Mouse (Mus musculus) hindbrain, embryonic 15.5 days (tissue): ENCODE results near the gene Myl7. TPM values are rescaled to one million over a fixed set of nuclear protein-coding genes. Genes with fewer than 3 reads are reported as not detected.

ENCODE experiments used
- ATAC-seq: fragments of 200-750 bp; cut with Nextera tagmentation; 2 replicates; pipeline ENCODE4 v1.8.0; 2017; ENCODE audit warnings: low read depth, moderate number of reproducible peaks, moderate TSS enrichment; ENCODE audit not compliant: low FRiP score
- H3K27ac ChIP-seq: fragments of 300-500 bp; sonication (generic); replicated peaks from 2 replicates; pipeline ENCODE4 v1.5.1; 2015; ENCODE audit warnings: mild to moderate bottlenecking, inconsistent platforms
- H3K27me3 ChIP-seq: fragments of 300-500 bp; sonication (generic); 2 replicates; pipeline ENCODE4 v1.6.1; 2015; ENCODE audit warnings: control low read depth, inconsistent platforms
- H3K36me3 ChIP-seq: fragments of 300-500 bp; sonication (generic); 2 replicates; pipeline ENCODE4 v1.6.1; 2015; ENCODE audit warnings: control low read depth, inconsistent platforms
- H3K4me1 ChIP-seq: fragments of 300-500 bp; sonication (generic); replicated peaks from 2 replicates; pipeline ENCODE4 v1.6.1; 2015; ENCODE audit warnings: control low read depth, inconsistent platforms
- H3K4me2 ChIP-seq: fragments of 300-500 bp; sonication (generic); 2 replicates; pipeline ENCODE4 v1.6.1; 2015; ENCODE audit warnings: moderate library complexity, mild to moderate bottlenecking, inconsistent platforms
- H3K4me3 ChIP-seq: fragments of 300-500 bp; sonication (generic); 2 replicates; pipeline ENCODE4 v1.5.1; 2015; ENCODE audit warnings: mild to moderate bottlenecking, inconsistent platforms
- H3K9ac ChIP-seq: fragments of 300-500 bp; sonication (generic); 2 replicates; pipeline ENCODE4 v1.6.1; 2015; ENCODE audit warnings: inconsistent platforms
- H3K9me3 ChIP-seq: fragments of 300-500 bp; sonication (generic); 2 replicates; pipeline ENCODE4 v1.6.1; 2016; ENCODE audit warnings: control low read depth, inconsistent platforms
- WGBS: fragments of 180-500 bp; shearing (Covaris S2); methylation state at CpG from one replicate; pipeline ENCODE4 v1.1.7; 2015; 5-methylcytosine and 5-hydroxymethylcytosine counted together
- polyA plus RNA-seq: library from polyadenylated mRNA; unstranded; fragments of >200 nt; fragmentation: Nextera tagmentation; extraction: Ambion mirVana; gene quantifications from 2 replicates; pipeline ENCODE4 v1.2.1, GENCODE M21; 2015

The Myl7 gene
- polyA plus RNA-seq, 1 experiment from 2014 or later = 0.36 TPM

- Histone ChIP-seq H3K36me3 (no peaks in the 10 kb centered on the region), H3K9ac (no peak overlapping the region), H3K4me3 (no peak overlapping the region), H3K9me3 (no peaks in the 10 kb centered on the region), H3K27me3 (peaks cover 29% of the 10 kb centered on the region), H3K27ac (no peak overlapping the region), H3K4me2 (no peak overlapping the region), H3K4me1 (peaks cover 15% of the 10 kb centered on the region)
- no peak for ATAC-seq
- 52% methylated on average over 6 of the region's 6 CpGs for WGBS
Observed at GRCm38 (mm10) chr11:5860639-5861038, 37.9 kb downstream of the Myl7 start.

GRCm38 (mm10) chr11:5859883-5860550 lies 38.6 kb downstream of the Myl7 start:
- H3K36me3 ChIP-seq = no peaks in the 10 kb centered on the region
- no peak overlapping the region for H3K4me3 ChIP-seq
- no peak overlapping the region for H3K4me2 ChIP-seq
- H3K9me3 ChIP-seq = no peaks in the 10 kb centered on the region
- no peak overlapping the region for H3K27ac ChIP-seq
- no peak for ATAC-seq
- H3K9ac ChIP-seq = no peak overlapping the region
- 88% methylated on average over 13 of the region's 13 CpGs for WGBS
- peaks cover 15% of the 10 kb centered on the region for H3K4me1 ChIP-seq
- peaks cover 29% of the 10 kb centered on the region for H3K27me3 ChIP-seq

GRCm38 (mm10) chr11:5858723-5859122 lies 39.9 kb downstream of the Myl7 start:
- no peak for ATAC-seq
- H3K4me2 ChIP-seq = no peak overlapping the region
- H3K27ac ChIP-seq = no peak overlapping the region
- H3K9me3 ChIP-seq = no peaks in the 10 kb centered on the region
- peaks cover 15% of the 10 kb centered on the region for H3K4me1 ChIP-seq
- no peak overlapping the region for H3K4me3 ChIP-seq
- peaks cover 29% of the 10 kb centered on the region for H3K27me3 ChIP-seq
- H3K9ac ChIP-seq = no peak overlapping the region
- H3K36me3 ChIP-seq = no peaks in the 10 kb centered on the region
- WGBS = 72% methylated on average over 1 of the region's 1 CpGs

- Histone ChIP-seq H3K4me2 (no peak overlapping the region), H3K9ac (no peak overlapping the region), H3K9me3 (no peaks in the 10 kb centered on the region), H3K27ac (no peak overlapping the region), H3K27me3 (peaks cover 11% of the 10 kb centered on the region), H3K4me1 (peaks cover 8% of the 10 kb centered on the region), H3K4me3 (no peak overlapping the region), H3K36me3 (no peaks in the 10 kb centered on the region)
- WGBS = 76% methylated on average over 8 of the region's 8 CpGs
- ATAC-seq = no peak
Observed at GRCm38 (mm10) chr11:5856479-5857130, 42.0 kb downstream of the Myl7 start.

GRCm38 (mm10) chr11:5855902-5856301 lies 42.7 kb downstream of the Myl7 start:
- no peak overlapping the region for H3K4me2 ChIP-seq
- no peak overlapping the region for H3K9ac ChIP-seq
- peaks cover 4% of the 10 kb centered on the region for H3K27me3 ChIP-seq
- peaks cover 2% of the 10 kb centered on the region; the same call in 1 of the 2 replicates for H3K4me1 ChIP-seq
- 29% methylated on average over 7 of the region's 7 CpGs for WGBS
- H3K27ac ChIP-seq = 0 out of 2 replicates have a peak overlapping the region, but pooled peaks have one; percentile 26
- H3K4me3 ChIP-seq = no peak overlapping the region
- H3K9me3 ChIP-seq = no peaks in the 10 kb centered on the region
- H3K36me3 ChIP-seq = no peaks in the 10 kb centered on the region
- peak; percentile 48; the same call in 1 of the 2 replicates for ATAC-seq

GRCm38 (mm10) chr11:5855481-5855880 lies 43.1 kb downstream of the Myl7 start:
- no peak for ATAC-seq

GRCm38 (mm10) chr11:5852314-5852713 lies 46.3 kb downstream of the Myl7 start:
- Histone ChIP-seq H3K9ac (no peak overlapping the region), H3K4me2 (no peak overlapping the region), H3K4me1 (no peaks in the 10 kb centered on the region), H3K36me3 (no peaks in the 10 kb centered on the region), H3K4me3 (no peak overlapping the region), H3K27me3 (no peaks in the 10 kb centered on the region), H3K9me3 (no peaks in the 10 kb centered on the region), H3K27ac (no peak overlapping the region)
- 47% methylated on average over 1 of the region's 1 CpGs for whole genome bisulfite sequencing
- ATAC-seq = no peak

More at GRCm38 (mm10) chr11:5855481-5855880, 43.1 kb downstream of the Myl7 start:
- Histone ChIP-seq H3K4me2 (no peak overlapping the region), H3K9me3 (no peaks in the 10 kb centered on the region), H3K4me1 (no peaks in the 10 kb centered on the region), H3K27me3 (no peaks in the 10 kb centered on the region), H3K36me3 (no peaks in the 10 kb centered on the region), H3K4me3 (no peak overlapping the region), H3K9ac (no peak overlapping the region), H3K27ac (0 out of 2 replicates have a peak overlapping the region, but pooled peaks have one; percentile 26)

- H3K9me3 ChIP-seq = no peaks in the 10 kb centered on the region
- H3K4me2 ChIP-seq = no peak overlapping the region
- H3K4me1 ChIP-seq = no peaks in the 10 kb centered on the region
- 64% methylated on average over 4 of the region's 4 CpGs for WGBS
- no peak overlapping the region for H3K4me3 ChIP-seq
- no peaks in the 10 kb centered on the region for H3K27me3 ChIP-seq
- H3K9ac ChIP-seq = no peak overlapping the region
- no peaks in the 10 kb centered on the region for H3K36me3 ChIP-seq
- no peak overlapping the region for H3K27ac ChIP-seq
- no peak for ATAC-seq
Observed at GRCm38 (mm10) chr11:5851021-5851736, 47.4 kb downstream of the Myl7 start.

- Histone ChIP-seq H3K4me3 (no peak overlapping the region), H3K27me3 (no peaks in the 10 kb centered on the region), H3K4me1 (no peaks in the 10 kb centered on the region), H3K9ac (no peak overlapping the region), H3K36me3 (no peaks in the 10 kb centered on the region), H3K27ac (no peak overlapping the region), H3K9me3 (no peaks in the 10 kb centered on the region), H3K4me2 (no peak overlapping the region)
- ATAC-seq = no peak
- WGBS = 68% methylated on average over 5 of the region's 5 CpGs
Observed at GRCm38 (mm10) chr11:5850452-5850851, 48.1 kb downstream of the Myl7 start.

GRCm38 (mm10) chr11:5849316-5849715 lies 49.3 kb downstream of the Myl7 start:
- ATAC-seq = no peak
- H3K27me3 ChIP-seq = no peaks in the 10 kb centered on the region
- H3K9me3 ChIP-seq = no peaks in the 10 kb centered on the region
- no peak overlapping the region for H3K4me3 ChIP-seq
- H3K4me1 ChIP-seq = no peaks in the 10 kb centered on the region
- no peak overlapping the region for H3K27ac ChIP-seq
- H3K9ac ChIP-seq = no peak overlapping the region
- H3K36me3 ChIP-seq = no peaks in the 10 kb centered on the region
- WGBS = 75% methylated on average over 2 of the region's 2 CpGs
- H3K4me2 ChIP-seq = no peak overlapping the region

- Histone ChIP-seq H3K27me3 (no peaks in the 10 kb centered on the region), H3K9ac (no peak overlapping the region), H3K9me3 (no peaks in the 10 kb centered on the region), H3K4me2 (no peak overlapping the region), H3K27ac (no peak overlapping the region), H3K4me1 (no peaks in the 10 kb centered on the region), H3K4me3 (no peak overlapping the region), H3K36me3 (no peaks in the 10 kb centered on the region)
- peak; percentile 63; the same call in 1 of the 2 replicates for ATAC-seq
- WGBS = 31% methylated on average over 6 of the region's 6 CpGs
Observed at GRCm38 (mm10) chr11:5848741-5849140, 49.8 kb downstream of the Myl7 start.

- Histone ChIP-seq H3K4me1 (no peaks in the 10 kb centered on the region), H3K9me3 (no peaks in the 10 kb centered on the region), H3K27ac (no peak overlapping the region), H3K9ac (no peak overlapping the region), H3K36me3 (no peaks in the 10 kb centered on the region), H3K4me2 (no peak overlapping the region), H3K4me3 (no peak overlapping the region), H3K27me3 (no peaks in the 10 kb centered on the region)
- ATAC-seq = no peak
- WGBS = 73% methylated on average over 7 of the region's 7 CpGs
Observed at GRCm38 (mm10) chr11:5846639-5847345, 51.8 kb downstream of the Myl7 start.
